Mouse (Mus musculus) heart, postnatal 25 days (tissue): ENCODE data around the gene Pigq. TPM values are rescaled to one million over a fixed set of nuclear protein-coding genes. Genes with fewer than 3 reads are reported as not detected.
A peak's percentile ranks its signal among the peaks of the same experiment; 100 is the strongest.

Experiments used
- DNase-seq: peaks from one replicate; pipeline ENCODE4 v3.0.0; 2022; ENCODE audit warnings: low spot score
- intact Hi-C: fragments of 180-260 bp; cut with DNase I; formaldehyde crosslinking; loops from one replicate; pipeline ENCODE4 v1.15.1; 2025
- total RNA-seq, 2 experiments: library from RNA; stranded (reverse); gene quantifications; 2 replicates each; pipeline ENCODE4 v1.2.3; 2021

The Pigq gene
- 10 to 100 TPM; 49.0 to 55.6 TPM for total RNA-seq

DNA sequence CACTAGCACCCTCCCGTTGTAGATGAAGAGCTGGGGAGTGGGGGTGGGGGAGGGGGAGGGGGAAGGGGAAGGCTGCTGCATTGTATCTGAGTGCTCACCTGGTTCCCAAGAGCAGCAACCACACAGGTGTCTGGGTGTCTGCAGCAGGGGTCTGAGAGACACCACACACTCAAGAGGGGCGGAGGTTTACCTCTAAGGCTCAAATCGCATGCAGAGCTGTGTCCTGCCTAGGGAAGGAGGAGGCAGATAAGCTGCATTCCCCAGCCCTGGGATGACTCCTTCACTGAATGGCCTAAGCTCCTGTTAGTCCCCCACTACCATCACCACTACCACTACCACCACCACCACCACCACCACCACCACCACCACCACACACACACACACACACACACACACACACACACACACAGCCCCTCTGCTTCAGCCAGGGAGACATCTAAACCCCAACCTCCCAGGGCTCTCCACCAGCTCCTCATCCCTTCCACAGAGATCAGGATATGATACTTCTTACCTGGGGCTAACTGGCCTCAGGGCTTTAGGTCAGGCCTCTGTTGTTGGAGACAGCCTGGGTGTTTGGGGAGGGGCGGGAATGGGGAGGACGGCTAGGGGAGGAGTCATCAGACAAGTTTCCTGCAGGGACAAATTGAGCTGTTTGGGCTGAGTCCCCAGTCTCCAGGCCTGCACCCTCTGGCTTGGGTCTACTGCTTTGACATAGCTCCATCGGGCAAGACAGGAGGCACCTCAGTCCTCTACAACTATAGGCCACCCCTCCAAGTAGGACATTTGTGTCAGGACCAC lies at the start of gene Pigq, which contains the start of gene Nhlrc4:
Gene Pigq, minus strand, starts transcription at position 571 of the 798 bp plus-strand sequence.
Gene Nhlrc4, minus strand, starts transcription at position 596 of the 798 bp plus-strand sequence.
- no peak for DNase-seq
- intact Hi-C loops, result loop anchor here (5.0 to 10.0 kb wide), 2 partner anchors 43 to 50 kb away; partner anchors contain the start of gene Capn15

DNA sequence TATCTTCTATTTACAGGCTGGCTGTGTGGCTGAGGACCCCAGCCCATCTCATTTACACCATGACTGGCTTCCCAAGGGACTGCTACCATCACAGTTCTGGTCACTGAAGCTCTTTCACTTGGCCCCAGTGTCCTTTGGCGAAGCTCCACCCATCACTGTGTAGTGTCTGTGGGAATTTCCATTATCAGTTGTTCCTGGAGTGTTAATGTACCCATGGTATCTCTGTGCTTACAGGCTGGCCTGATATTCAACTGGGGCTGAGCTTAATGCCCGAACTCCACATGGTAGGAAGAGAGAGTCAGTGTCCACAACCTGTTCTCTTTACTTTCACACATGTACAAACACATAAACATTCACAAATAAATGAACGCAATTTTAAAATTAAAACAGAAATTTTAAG lies 48.8 kb upstream of the Pigq start:
- DNase-seq, result no peak
- intact Hi-C loops, result no loop called here

DNA sequence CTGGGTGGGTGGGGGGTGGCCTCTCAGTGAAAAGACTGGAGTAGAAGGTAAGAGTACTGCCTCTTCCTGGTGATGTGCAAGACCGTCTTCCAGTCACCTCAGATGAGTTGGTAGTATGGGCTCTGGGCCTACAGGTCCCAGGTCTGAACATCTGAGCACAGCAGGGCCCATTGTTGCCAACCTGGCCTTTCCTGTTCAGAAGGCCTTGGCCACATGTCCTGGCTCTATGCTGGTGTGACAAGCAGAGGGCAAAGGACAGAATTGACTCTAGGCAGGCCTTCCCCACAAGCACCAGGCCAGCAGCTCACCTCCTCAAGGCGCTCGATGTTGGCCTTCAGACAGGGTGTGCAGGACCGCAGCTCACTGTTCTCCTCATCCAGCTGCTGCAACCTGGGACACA lies 47.5 kb upstream of the Pigq start:
- DNase-seq, result no peak
- intact Hi-C loops, result no loop called here

DNA sequence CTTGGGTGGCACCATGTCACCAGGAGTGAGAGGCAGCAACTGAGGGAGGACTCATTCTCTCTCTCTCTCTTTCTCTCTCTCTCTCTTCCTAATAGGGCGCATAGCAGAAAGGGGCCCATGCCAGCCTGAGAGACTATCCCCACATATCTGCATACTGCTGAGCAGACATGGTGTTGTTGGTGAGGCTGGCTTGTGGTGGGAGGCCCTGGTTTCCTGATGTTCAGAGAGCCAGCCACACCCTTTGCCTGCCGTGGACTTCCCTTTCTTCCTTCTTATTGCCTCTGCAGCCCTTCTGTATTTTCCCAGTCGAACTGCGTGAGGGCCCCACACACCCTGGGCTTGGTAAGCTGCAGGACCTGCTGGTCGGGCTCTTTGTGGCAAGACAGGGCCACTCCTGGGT lies 45.6 kb upstream of the Pigq start:
- no peak for DNase-seq
- intact Hi-C loops, result no loop called here

DNA sequence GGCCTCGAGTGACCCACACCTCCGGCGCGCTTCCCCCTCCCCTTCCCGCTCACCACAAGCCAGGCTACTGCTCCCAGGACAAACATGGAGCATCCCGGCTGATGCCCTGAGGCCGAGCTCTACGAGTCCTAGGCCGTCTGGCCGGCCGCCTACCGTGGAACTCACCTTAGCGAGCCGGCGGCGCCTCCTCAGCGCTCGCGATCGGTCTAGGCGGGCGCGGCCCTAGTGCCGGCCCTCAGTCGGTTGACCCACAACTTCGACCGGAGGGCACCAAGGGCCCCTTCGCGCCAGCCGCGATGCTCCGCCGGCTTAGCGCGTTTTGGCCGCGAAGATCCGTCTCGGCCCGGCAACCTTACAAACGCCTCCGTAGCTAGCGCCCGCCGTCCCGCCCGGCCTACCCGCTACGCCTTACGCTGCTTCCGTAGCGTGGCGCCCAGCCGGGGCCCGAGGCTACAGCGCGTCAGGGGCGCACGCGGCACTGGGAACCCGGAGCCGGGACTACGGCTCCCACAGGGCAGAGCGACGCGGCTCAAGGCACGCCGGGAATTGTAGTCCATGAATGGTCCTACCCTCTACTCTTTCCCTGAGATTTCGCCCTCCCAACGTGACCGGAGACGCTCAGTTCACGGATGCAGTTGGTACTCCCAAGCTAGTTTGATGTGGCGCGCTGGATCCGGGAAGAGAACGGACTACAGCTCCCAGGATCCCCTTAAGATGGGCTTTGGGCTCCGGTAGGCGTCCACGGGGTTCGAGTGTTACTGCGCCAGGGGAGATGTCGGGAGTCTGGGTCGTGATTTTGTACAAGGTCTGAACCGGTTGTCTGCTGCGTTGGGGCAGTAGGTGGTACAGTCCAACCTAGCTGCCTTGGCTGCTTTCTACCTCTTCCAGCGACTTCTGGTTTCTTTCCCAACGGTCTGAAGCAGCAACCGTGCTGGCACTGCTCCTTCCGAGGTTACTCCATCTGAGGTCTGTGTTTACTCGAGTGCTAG lies 40.9 kb upstream of the Pigq start, which contains the start of gene Capn15:
Gene Capn15, minus strand, starts transcription at position 491 of the 989 bp plus-strand sequence.
- peak; percentile 91 for DNase-seq
- intact Hi-C loops, result loop anchor here (5.0 kb wide), 1 partner anchor 43 kb away; the partner anchor contains the start of genes Nhlrc4 and Pigq

DNA sequence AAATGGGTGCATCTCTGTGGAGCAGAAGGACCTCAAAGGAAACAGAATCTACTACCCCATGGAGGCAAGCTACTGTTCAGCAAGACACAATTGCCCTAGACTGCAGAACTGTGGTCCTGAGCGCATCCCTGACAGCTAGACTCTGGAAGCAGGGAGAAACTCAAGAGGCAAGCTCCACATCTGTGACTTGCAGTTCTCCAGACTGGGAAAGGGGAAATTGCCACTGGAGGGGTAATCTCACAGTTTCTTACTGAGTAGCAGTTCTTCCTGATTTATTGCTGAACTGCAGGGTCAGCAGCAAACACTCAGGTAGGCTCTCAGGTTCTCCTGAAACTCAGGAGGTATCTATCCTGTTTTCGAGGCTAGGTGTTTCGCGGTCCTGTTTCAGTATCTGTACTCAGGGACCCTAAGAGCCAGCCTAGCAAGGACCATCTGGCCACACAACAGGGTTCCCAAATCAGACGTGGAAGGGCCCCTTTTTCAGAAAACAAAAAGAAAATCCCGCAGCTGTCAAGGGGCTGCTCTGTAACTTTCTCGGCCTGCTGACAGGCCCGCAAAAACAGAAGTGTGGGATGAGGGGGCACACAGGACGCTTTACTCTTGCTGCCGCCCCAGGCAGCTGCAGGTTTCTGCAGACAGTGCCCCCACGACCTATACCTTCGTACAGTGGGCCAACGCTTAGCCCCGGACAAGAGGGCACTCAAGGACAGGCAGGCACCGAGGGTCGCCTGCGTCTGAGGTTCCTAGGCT lies 40.0 kb upstream of the Pigq start:
- DNase-seq, result no peak
- intact Hi-C loops, result loop anchor here (5.0 kb wide), 1 partner anchor 42 kb away; the partner anchor contains the start of genes Nhlrc4 and Pigq

DNA sequence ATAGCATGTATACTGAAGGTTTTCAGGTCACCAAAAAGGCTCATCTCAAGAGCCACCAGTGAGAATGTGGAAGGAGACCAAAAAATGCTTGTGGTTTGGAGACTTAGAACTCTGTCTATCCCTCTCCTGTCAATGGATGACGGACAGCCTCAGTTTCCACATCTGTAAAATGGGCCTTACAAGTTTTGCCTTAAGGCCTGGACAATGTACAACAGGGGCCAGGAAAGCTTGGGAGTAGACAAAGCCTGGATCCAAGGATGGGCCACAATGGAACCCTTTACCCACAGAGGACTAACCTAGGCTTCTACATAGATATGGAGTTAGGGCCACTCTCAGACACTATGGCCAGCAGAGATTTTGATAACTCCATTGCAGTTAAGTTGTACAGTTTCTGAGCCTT lies 39.3 kb upstream of the Pigq start:
- intact Hi-C loops, result no loop called here
- DNase-seq, result no peak

DNA sequence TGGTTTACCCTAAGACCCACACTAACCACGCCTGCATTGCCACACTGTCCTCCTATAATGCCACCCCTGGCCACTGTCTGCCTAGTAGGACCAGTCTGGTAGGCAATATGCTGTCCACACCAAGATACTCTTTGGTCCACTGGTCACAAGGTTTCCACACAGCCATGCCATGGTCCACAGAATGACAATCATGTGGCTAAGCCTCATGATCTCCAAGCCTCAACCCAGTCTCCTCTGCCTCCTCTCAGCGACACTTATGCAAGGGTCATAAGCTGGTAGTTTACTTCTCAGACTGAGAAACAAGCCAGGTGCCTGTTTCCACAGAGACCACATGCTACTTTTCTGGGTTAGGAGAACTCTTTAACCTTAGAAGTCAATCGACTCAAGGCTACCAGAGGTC lies 38.2 kb upstream of the Pigq start:
- DNase-seq, result no peak
- intact Hi-C loops, result loop anchor here (2.0 kb wide), 1 partner anchor 60 kb away; no protein-coding TSS in a partner anchor

DNA sequence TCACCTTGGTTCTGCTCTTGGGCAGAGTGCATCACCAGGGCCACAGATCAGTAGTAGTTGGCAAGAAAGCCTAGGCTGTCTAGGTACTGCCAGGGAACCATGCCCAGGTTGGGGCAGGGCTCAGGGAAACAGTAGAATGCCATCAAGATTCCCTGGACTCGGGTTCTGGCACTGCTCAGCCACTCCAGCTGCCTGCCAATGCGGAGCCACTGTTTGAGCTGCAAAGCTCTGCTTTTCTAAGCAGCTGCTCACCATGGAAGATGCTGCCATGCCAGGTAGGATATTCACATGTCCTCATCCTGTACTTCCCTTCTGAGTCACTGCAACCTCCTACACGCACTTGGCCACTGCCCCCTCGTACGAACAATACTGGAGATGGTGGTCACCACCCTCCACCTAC lies 36.1 kb upstream of the Pigq start:
- DNase-seq, result no peak
- intact Hi-C loops, result no loop called here

DNA sequence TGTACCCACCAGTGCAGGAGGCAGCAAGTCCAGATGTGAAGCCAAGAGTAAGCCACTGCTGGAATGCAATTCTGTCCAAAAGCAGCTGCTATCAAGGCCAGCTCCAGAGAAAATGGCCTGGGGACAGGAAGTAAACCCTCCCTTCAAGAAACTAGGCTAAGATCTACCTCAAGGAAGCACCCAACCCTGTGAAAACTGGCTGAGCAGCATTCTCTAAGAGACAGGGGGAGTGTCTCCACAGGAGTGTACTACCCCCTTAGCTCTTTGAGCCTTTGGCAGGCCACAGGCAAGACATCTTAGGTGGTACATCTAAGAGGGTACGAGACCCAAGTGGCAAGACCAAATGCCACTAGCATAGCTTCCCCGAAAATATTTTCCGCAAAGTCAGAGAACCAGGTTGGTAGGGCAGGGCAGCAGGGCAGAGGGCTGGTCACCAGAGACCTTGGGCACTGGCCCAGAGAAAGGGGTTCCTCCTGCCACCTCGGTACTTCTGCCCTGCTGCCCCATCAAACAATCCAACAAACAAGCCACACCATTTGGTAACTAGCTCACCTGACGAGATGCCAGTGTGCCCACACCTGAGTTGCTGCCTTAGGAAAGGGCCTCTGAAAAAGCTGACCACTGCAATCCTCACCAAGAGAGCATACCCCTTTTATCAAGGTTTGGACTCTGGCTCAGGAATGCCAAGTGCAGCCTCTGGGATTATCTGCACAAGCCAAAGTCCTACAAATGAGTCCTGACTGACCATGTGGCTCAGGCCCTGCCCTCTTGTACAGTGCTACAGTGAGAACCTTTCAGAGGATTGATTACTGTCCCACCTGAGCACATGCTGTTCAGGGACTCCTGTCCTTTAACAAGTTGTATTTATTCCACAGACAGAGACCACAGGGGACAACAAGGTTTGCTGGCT lies 35.3 kb upstream of the Pigq start:
- no peak for DNase-seq
- intact Hi-C loops, result no loop called here

DNA sequence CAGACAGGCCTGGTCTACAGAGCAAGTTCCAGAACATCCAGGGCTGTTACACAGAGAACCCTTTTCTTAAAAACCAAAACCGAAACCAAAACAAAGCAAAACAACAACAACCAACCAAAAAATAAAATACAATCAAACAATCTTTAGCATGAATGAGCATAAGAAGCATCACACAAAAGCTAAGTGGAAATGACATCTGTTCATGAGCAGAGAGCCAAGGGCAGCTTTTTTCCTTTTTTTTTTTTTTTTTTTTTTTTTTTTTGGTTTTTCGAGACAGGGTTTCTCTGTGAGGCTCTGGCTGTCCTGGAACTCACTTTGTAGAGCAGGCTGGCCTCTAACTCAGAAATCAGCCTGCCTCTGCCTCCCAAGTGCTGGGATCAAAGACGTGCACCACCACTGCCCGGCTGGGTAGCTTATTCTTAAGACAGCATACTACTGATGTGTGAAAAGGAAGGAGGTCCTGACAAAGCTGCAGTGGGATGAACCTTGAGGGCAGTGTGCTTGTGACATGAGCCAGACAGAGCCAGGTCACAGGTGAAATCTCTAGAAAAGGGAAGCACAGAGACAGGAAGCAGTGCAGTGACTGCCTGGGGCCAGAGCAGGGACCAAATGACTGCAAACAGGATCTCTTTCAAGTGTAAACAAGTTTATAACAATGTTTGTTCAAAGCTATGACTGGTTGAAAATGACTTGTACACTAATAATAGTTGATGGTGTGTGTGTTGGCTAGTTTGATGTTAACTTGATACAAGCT lies 26.4 kb upstream of the Pigq start:
- intact Hi-C loops, result no loop called here
- no peak for DNase-seq

DNA sequence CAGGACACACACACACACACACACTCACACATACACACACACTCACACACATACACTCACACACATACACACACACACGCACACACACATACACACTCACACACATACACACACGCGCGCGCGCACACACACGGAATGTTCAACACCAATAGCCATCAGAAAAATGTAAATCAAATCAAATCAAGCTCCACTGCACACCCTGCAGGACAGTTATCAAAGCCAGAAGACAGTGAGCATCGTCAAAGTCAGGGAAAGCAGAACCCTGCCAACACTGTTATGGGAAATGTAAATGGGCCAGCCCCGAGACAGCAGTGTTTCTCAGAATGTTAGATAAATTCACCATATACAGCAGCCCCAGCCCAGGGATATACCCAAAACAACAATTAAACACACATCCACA lies 25.7 kb upstream of the Pigq start:
- intact Hi-C loops, result no loop called here
- no peak for DNase-seq

DNA sequence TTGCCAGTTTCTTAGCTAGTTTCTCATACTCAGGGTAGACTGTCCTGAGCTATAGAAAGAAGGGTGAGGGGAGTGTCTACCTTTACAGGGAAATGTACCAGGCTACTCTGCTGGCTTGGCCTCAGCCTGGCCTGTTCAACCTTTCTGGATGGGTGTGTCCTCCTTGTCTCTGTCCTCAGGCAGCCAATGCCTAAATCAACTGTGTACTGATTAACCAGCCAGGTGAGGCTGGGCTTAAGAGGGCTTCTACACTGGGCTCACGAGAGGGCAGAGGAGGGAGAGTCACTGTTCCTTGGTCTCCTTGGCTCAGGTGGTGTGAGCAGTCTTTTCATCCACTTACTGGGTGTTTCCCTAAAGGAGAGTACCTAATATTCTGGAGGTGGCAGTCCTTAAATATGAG lies 23.4 kb upstream of the Pigq start:
- no peak for DNase-seq
- intact Hi-C loops, result loop anchor here (5.0 kb wide), 1 partner anchor 76 kb away; no protein-coding TSS in a partner anchor

DNA sequence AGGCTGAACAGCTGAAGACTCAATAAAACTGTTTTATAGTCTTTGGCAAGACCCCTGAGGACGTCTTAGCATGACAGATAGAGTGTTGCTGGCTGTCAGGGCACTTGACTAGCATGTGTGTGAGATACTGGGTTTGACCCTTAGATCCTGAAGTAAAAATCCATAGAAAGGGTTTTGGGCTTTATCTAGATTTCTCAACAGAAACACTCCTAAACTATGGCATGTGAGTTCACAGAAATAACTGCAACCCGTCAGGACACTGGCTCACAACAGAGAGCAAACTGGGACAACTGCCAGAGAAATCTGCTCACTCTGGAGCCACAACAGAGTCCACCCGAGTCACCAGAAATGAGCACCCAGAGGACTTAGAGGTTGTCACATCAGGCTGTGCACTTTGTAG lies 22.9 kb upstream of the Pigq start:
- DNase-seq, result no peak
- intact Hi-C loops, result loop anchor here (5.0 kb wide), 1 partner anchor 75 kb away; no protein-coding TSS in a partner anchor

DNA sequence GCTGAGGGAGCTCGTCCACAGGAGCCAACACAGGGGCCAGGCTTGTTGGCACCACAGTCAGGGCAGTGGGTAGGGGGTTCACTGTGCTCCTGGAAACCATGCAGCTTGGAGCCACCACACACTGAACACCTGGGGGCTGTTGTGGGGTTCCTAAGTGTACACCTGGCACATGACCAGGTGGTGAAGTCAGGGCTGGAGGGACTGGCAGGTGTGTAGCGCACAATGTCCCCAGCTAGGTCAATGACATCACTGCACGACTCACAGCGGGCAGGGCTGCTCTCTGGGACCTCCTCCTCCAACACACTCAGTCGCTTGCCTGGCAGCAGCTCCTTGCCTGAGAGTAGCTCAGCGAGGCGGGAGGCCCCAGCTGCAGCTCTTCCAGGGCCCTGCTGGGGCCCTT lies 19.5 kb upstream of the Pigq start:
- DNase-seq, result no peak
- intact Hi-C loops, result no loop called here

DNA sequence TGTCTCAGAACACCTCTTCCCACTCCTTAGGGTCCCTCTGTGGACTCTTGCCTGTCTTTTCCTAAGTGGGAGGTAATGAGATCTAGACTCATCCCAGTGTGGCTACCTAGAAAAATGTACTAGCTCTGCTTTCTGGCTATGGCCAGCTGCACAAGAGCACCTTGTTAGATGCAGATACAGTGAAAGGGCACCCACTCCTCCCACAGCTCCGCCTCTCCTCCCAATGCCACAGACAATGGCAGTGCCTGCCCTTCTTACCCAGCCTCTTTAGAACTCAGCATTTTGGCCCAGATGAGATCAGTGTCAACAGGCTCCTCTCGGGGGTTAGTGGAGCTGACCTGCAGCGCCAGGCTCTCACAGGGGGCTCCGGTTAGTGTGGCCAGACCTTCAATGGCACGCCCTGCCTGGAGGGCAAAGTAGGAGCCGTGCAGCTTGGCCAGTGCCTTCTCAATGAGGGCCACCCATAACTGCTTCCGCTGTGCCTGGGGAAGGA lies 17.7 kb upstream of the Pigq start:
- intact Hi-C loops, result no loop called here

DNA sequence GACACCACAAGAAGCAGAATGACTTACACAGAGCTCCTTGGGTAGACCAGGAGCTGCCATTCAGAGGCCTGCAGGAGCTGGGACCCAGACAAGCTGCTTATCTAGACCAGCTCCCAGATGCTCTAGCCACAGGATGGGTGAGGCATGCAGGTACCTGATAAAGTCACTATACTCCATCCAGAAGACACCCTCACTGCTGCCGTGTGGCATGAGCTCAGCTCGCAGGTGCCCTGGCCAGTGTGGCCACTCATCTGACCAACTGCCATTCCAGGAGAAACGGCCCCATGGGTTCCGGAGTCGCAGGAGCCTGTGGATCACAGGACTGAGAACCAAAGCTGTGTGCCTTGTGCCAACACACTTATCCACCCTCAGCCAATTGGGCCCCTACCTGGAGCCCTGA lies 16.8 kb upstream of the Pigq start:
- no peak for DNase-seq
- intact Hi-C loops, result no loop called here

More for the DNA sequence above, 17.7 kb upstream of the Pigq start:
- DNase-seq, result no peak
